Mouse (Mus musculus): Measurements from ENCODE around the gene Gon7.

DNA sequence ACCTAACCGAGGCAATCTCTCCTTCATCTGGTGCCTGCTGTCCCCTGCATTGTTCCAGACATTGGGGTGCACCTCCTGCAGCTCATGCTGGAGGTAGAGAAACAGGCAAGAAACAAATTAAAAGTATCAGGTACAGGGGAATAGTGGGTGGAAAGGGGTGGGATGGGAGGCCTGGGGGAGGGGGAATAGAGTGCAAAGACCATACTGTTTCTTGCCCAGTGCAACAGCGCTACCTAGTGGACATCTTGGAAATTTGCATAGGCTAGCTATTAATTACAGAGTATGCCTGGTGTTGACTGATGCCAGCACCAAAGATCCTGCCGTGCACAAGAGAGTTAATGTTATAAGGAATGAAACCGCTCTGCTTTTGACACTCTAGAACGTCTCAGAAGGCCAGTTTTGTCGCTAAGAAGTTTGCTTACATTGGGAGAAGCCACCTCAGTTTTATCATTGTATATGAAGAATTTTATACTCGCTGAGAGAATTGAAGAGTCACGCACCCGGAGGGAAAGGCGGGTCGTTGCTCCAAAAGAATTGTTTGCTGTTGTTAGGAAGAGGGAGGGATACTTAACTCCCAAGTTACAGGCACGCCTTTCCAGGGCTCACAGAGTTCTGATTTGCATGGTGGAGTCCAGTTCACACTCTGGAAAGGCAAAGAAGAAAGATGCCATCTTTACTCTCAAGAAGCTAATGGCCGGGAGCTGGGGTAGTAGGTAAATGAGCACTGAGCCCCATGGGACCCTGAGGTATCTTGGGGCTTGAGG, 37.9 kb downstream of the Gon7 start:
- TF ChIP-seq ZNF384 (IDR thresholded peaks at IDR 0.05; ENCODE audit: low read depth, low read length) (no peak), ZC3H11A (IDR thresholded peaks at IDR 0.05; ENCODE audit: borderline replicate concordance, low read depth, low read length) (peak; percentile 73), HCFC1 (IDR thresholded peaks at IDR 0.05; ENCODE audit: borderline replicate concordance, insufficient read depth, low read length) (no peak)
